Mouse (Mus musculus) brain, adult 2 months (tissue): ENCODE measurements at regions not wholly inside any gene's neighbourhood (a gene's known extent, or its start where the extent isn't known, plus 50 kb on each side); places are given as distances from the start of the nearest gene placed in this dataset.
A peak's percentile ranks its signal among the peaks of the same experiment; 100 is the strongest.

Source experiments
- DNase-seq: peaks from one replicate; pipeline ENCODE4 v3.0.0; 2011; ENCODE audit warnings: low read depth, low spot score

- no peak for DNase-seq
Observed at GRCm38 (mm10) chr5:133712652-133713051, 386.9 kb upstream of the Castor2 start.

DNA sequence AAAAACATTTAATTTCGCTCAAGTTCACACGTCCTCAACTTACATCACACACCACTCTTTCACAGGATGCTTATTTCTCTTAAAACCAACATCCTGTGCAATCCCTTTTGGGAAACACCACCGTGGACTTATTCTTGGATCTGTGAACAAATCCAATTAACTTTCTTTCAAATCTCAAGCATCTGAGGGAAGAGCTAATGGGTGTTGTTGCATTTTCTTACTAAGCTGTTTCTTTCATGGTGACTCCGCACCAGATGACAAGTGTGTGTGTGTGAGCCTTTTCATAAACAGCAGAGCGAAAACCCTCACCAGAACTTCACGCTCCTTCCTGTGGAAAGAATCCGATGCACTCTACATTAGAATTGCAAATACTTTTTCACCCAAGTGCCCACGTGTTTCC lies 390.6 kb upstream of the Castor2 start:
- DNase-seq = peak; percentile 64

DNA sequence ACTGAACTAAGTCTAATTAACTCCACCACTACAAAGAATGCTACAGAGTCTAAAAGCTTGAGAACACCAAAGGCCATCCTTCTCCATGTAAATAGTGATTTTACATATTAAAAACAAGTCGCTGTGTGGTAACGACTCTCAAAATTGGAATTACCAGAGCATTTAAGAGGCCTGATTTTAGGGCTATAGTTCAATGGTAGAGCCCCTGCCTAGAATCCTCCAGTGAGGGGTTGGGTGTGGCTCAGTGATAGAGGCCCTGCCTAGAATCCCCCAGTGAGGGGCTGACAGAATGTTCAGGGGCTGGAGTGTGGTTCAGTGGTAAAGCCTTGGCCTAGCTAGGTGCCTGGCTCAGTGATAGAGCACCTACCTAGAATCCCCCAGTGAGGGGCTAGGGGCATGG lies 413.3 kb upstream of the Castor2 start:
- no peak for DNase-seq

DNA sequence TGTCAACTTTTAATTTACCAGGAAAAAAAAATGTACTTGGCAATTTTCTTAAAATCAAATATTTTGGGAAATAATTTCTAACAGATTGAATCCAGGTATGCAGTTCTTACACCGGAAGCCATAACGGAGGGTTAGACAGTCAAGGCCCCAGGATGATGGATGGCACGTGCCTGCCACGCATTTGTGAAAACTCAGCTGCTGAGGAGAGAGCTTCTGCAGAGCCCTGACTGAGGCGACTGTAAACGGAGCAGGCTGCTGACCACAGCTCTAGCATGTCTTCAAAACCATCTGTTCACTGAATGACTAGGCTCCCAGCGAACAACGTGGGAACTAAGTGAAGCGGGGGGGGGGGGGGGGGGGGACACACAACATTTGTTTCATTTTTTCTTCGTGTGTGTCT lies 416.5 kb upstream of the Castor2 start:
- DNase-seq = no peak

- DNase-seq = peak; percentile 63
Observed at GRCm38 (mm10) chr5:133676791-133677450, 422.6 kb upstream of the Castor2 start.

GRCm38 (mm10) chr5:133675636-133676035 lies 423.9 kb upstream of the Castor2 start:
- peak; percentile 43 for DNase-seq

DNA sequence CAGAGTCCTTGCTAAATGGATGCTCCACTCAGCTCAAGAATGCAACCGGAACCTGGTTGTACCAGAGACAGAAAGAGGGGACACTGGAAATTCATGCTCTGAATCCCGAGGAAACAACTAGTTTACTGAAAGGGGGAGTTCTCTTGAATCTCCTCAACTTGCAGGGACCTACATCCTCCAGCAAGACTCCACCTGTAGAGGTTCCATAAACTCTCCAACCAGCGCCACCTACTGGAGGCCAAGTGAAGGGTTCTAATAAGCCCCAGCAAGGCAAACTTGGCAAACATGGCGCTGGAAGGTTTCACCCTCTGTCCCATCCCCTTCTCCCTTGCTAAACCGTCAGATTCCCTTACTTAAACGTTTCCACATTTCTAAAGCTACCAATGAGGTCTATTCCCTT lies 433.0 kb upstream of the Castor2 start:
- DNase-seq = peak; percentile 72

DNA sequence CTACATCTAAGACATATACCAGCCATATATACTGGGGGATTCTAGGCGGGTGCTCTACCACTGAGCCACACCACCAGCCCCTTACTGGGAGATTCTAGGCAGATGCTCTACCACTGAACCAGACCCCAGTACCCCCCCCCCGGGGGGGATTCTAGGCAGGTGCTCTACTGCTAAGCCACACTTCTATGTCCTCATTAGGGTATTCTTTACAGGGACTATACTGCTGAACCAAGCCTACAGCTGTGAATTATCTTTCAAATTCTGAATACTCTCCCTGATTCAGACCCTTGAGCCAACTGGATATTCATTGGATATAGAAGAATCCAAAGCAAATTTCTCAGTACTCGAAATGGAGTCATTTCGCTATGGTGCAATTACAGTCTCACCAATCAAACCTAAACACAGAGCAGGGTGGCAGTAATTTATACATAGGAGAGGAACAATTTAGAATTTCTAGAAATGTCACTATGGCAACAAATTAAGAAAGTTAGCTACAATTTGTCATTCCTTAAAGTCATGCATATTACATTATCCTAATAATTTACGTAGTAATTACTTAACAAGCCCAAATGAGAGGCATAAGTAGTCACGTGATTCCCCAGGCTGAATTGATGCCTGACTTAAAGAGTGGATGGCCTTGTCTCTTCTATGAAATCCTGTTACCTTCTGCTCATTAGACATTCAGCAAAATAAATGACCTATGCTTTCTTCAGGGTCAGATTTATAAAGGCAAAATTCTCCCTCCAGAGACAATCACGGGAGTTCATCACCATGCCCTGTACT lies 436.8 kb upstream of the Castor2 start:
- DNase-seq = peak; percentile 13

DNA sequence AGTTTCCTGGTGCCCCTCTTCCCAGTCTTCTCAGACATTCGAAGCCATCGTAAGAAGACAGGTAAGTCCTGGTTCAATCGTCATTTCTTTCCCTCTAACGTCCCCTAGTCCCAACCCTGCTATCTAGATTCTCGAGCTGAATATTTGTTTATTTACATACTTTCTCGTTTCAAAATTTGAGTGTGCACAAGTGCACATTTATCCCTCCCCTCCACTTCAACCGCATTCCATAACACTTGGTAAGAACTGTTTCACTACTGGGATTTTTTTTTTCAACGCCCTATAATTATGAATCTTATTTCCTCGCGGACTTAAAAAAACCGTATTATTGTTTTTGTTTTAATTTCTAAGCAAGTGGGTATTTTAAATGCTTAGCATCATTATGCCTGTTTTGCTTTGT lies 439.2 kb upstream of the Castor2 start:
- no peak for DNase-seq

- no peak for DNase-seq
Observed at GRCm38 (mm10) chr5:133656837-133657236, 442.7 kb upstream of the Castor2 start.

DNA sequence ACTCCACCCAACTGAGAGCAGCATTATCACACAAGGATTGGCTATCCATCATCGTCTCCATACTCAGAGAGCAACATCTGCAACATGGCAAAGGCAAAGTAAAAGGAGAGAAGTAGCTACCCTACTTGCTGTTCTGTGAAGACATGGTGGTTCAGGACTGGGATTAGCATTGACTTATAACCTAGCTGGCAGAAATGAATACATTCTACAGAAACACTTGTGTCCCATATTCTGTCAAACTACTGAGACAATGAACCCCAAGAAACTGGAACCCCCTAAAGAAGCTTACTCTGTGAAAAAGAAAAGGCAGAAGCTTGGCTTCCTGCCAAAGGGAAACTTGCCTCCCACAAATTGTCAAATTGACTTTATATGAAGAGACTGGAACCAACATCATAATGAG lies 446.1 kb upstream of the Castor2 start:
- no peak for DNase-seq

DNA sequence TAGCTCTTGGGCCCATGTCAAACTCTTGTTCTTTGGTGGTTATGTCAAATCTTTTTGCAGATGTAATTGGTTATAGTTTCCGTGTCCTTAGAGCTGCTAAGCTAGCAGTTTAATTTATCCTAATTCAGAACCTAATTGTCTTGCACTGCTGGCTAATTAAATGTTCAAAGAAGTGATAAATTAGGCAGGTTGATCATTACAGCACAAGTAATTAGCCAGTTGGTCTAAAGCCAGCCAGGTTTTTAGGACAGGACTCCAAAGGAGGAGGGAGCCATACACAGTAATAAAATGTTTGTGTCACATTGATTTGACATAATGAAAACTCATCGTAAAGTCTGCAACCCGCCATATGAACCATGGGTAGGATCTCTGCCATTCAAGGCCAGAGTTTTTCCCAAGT lies 449.3 kb upstream of the Castor2 start:
- no peak for DNase-seq

GRCm38 (mm10) chr5:133645696-133646195 lies 453.8 kb upstream of the Castor2 start:
- no peak for DNase-seq

DNA sequence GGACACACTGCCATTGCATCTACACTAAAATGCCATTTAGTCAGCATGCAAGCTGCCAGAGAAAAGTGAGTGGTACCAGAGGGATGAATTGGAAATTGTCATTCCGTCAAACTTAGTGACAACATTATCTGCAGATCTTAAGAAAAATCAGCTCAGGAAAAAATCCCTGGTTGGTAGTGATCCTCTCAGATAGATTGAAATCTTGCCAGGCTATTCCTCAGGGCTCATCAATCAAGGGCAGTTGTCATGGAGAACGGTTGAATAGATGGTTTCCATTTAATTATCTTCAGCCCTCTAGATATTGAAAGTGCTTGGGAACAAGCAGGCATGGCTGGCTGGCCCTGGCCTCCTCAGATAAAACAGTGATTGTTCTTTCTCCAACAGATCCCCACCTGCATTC lies 456.2 kb upstream of the Castor2 start:
- DNase-seq = peak; percentile 7

DNA sequence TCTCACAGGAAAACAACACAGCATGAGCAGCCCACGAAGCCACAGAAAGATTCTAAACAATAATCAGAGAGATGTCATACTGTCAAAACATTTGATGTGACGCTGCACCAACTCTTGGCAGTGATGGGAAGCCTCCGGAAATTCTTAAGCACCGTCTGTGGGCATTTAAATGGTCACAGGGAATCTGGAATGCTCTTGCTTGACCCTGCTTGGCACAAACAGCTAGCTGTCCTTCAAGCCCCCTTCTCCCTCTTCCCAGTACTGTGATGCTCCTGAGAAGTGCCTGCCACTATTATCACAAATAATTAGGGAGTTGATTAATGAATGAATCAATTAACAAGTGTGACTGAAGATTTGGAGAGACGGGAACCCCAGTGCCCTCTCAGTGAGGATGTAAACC lies 465.0 kb upstream of the Castor2 start:
- DNase-seq = peak; percentile 10

GRCm38 (mm10) chr5:133631812-133632211 lies 467.7 kb upstream of the Castor2 start:
- no peak for DNase-seq

DNA sequence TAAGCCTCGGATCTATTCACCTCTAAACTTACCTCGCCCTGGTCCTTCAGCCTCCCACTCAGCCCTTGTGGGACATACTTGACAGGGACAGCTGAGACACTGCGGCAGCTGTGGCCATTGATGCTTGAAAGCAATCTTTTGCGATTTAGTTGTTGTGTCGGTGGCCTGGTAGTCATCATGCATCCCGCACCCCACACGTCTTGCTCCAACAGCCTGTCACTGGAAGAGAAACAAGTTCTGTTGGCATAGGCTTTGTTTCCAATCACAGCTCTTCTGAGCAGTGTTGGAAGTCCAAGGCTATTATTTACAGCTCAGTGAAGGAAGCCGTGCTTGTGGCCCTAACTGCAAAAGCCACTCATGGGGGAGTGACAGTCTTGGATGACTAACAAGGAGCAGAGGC lies 480.2 kb upstream of the Castor2 start:
- DNase-seq = peak; percentile 20

- DNase-seq = no peak
Observed at GRCm38 (mm10) chr5:133601241-133601739, 498.2 kb upstream of the Castor2 start.

GRCm38 (mm10) chr5:133600630-133601029 lies 498.9 kb upstream of the Castor2 start:
- DNase-seq = peak; percentile 36

DNA sequence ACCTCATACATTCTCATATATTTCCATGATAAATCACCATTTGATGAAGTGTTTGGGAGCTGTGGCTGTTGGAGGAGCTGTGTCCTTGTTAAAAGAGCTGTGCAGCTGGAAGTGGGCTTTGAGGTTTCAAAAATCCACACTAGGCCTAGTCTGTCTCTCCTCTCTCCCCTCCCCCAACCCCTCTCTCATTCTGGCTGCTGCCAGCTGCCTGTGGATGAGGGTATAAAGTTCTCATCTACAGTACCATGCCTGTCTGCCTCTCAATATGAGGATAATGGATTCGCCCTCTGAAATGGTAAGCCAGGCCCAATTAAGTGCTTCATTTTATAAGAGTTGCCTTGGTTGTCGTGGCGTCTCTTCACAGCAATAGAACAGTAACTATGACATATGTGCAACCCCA lies 501.4 kb upstream of the Castor2 start:
- no peak for DNase-seq

GRCm38 (mm10) chr5:133586492-133586891 lies 513.0 kb upstream of the Castor2 start:
- DNase-seq = peak; percentile 46

- peak; percentile 73 for DNase-seq
Observed at GRCm38 (mm10) chr5:133585181-133585580, 514.3 kb upstream of the Castor2 start.

GRCm38 (mm10) chr5:133576595-133576994 lies 522.9 kb upstream of the Castor2 start:
- no peak for DNase-seq
